Mouse (Mus musculus): Measurements from ENCODE around the gene Sst.

Gene Sst

DNA sequence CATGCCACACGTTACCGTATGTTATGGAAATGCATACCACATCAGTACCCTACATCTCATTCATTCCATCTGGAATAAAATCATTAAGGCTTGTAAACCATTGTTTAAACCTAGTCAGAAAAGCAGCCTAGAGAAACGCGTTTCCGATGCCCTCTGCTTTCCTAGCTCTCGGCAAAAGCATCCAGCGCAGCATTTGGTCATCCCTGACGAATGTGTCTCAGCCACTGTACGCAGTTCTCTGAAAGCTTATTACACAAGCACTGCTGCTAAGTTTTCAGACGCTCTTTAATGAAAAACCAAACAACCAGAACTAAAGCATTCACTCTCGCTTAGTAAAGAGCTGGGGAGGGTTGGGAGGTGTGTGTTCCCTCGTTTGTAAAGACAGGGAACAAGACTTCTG lies 5.7 kb downstream of the Sst start:
- no peak for DNase-seq (ENCODE audit: low spot score)

DNA sequence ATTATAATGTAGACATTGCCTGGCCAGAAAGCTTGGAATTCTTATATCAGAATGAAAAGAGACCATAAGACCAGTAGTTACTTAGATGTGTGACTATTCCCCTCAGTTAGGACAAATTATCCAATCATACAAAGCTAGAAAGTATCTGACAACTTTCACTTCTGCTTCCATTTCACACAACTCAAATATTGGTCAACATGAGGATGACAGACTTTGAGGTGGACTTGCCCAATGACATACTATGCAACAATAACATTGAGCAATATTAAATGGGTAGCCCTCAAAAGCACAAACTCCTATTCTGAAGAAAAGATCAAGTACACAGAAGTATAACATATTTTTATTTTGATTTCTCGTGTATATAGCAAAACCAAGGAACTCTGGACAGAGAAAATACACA lies 35.5 kb downstream of the Sst start:
- no peak for DNase-seq (ENCODE audit: low spot score)

DNA sequence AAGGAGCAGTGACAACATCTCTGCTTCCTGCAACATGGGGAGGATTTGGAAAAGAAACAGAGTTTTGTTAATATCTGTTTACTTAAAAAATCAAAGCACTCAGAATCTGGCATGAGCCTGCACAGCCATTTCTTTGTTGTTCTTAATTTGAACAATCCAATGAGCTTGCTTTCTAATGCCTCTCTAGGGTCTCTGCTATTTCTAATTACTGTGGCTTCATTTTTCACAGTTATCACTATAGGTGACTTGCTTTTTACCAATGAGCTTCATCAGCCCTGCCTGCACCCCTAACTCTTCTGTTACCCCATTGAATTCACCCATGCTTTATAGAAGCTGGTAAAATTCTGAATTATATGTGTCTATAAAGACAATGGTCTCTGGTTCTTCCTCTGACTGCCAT lies 41.0 kb downstream of the Sst start:
- DNase-seq (ENCODE audit: low spot score) = no peak

DNA sequence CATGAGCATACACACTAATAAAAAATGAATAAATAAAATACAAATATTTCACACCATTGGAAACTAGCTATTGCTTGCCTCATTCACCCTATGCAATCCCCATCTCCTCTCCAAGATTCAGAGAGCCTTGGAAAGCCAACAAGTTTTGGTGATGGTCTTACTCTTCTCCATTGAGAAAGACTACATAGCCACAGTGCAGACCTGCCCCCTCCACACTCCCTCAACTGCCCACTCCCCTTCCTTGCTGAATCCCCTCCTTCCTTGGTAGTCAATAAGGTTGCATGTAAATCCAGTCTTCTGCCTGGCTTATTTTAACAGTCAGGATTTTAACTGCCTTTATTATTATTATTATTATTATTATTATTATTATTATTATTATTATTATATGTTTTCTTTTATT lies 41.6 kb downstream of the Sst start:
- no peak for DNase-seq (ENCODE audit: low spot score)

DNA sequence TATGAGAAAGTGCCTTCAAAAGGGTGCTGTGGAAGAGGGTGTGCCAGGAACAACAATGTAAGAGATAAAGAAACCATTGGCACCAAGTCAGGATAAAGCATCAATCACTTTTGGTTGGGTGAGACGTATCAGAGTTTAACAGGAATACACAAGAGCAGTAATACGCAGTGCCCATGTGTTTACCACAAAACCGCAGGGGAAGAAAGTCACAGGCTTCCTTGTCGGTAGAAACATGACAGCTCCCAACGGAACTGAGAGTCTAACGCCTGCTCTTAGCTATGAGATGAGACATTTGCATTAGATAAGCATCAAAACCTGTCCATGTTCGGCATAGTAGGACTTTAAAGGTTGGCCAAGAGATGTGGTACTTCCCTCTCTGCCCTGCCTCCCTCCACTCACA lies 46.1 kb downstream of the Sst start:
- no peak for DNase-seq (ENCODE audit: low spot score)

DNA sequence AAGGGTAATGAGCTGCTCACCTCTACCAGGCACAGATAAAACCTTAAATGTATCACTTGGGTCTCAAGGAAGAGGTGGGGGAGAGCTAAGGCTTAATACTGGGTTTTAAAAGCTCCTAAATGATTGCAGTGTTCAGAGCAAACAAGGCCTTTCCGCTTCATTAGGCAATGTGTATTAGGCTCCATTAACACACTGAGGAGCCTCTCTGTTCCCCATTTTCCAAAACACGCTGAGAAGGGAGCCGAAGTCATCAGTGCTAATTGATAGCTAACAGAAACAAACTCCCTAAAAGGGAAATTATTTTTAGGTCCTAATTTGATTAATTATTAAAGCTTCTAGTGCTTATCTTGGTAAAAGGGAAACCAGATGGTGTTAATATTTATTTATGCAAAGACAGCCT lies 48.1 kb downstream of the Sst start:
- no peak for DNase-seq (ENCODE audit: low spot score)

All from layer of hippocampus, adult 9-10 months (tissue).